Mouse (Mus musculus) cerebellum, adult 2 months (tissue): Measurements from ENCODE around the gene Asic3. TPM values are rescaled to one million over a fixed set of nuclear protein-coding genes. Genes with fewer than 3 reads are reported as not detected.

Source experiments
- DNase-seq, 2 experiments: peaks; one replicate each; pipeline ENCODE4 v3.0.0; 2021
- H3K27ac ChIP-seq: fragments of 200-500 bp; 2 replicates; pipeline ENCODE4 v1.5.1; 2012; ENCODE audit warnings: low read length, control low read depth, inconsistent platforms; ENCODE audit not compliant: insufficient read depth
- H3K27me3 ChIP-seq: fragments of 200-500 bp; 2 replicates; pipeline ENCODE4 v1.6.1; 2012; ENCODE audit warnings: inconsistent platforms, mild to moderate bottlenecking, low read length, moderate library complexity; ENCODE audit not compliant: control insufficient read depth, insufficient read depth
- H3K4me1 ChIP-seq: fragments of 200-500 bp; 2 replicates; pipeline ENCODE4 v1.6.1; 2011; ENCODE audit warnings: low read length; ENCODE audit not compliant: control insufficient read depth, insufficient read depth
- H3K4me3 ChIP-seq: fragments of 200-500 bp; replicated peaks from 2 replicates; pipeline ENCODE3; 2011; ENCODE audit warnings: mild to moderate bottlenecking, low read depth, low read length, control low read depth; ENCODE audit not compliant: insufficient read depth
- CTCF ChIP-seq: fragments of 200-500 bp; IDR thresholded peaks from 2 replicates; pipeline ENCODE4 v1.5.1; 2011; ENCODE audit warnings: low read depth, mild to moderate bottlenecking, control low read depth, low read length, moderate library complexity, borderline replicate concordance; ENCODE audit not compliant: insufficient read depth
- POLR2A ChIP-seq: fragments of 200-500 bp; IDR thresholded peaks from 2 replicates; pipeline ENCODE4 v1.6.1; 2011; ENCODE audit warnings: low read length, control low read depth, borderline replicate concordance; ENCODE audit not compliant: insufficient read depth
- WGBS: fragments of 180-500 bp; shearing (Covaris S2); methylation state at CpG from one replicate; pipeline ENCODE4 v1.1.7; 2018; 5-methylcytosine and 5-hydroxymethylcytosine counted together
- polyA plus RNA-seq: library from polyadenylated mRNA; depleted of rRNA; stranded (reverse); fragments of >200 nt; gene quantifications from 2 replicates; pipeline ENCODE4 v1.2.3, GENCODE M21; 2012; rRNA removed

Gene Asic3
- 0.74 and 0.87 TPM in 2 replicates for polyA plus RNA-seq

- H3K27ac ChIP-seq = no peak within 1 kb of the TSS
- 55% methylated on average over 11 of the region's 11 CpGs for WGBS
Measured at GRCm38 (mm10) chr5:24413042-24413693, at the start of gene Asic3. TSS of gene Asic3 (plus strand) at chr5:24413392.

GRCm38 (mm10) chr5:24363467-24363866 is 49.7 kb upstream of the Asic3 start:
- no peaks in the 10 kb centered on the region for H3K4me1 ChIP-seq
- no peaks in the 10 kb centered on the region for H3K27me3 ChIP-seq
- no peak overlapping the region for H3K27ac ChIP-seq
- no peak overlapping the region for H3K4me3 ChIP-seq
- TF ChIP-seq CTCF = no peak
- TF ChIP-seq POLR2A = no peak
- WGBS = 79% methylated on average over 2 of the region's 2 CpGs
- no peak for DNase-seq

More at GRCm38 (mm10) chr5:24413042-24413693, at the start of gene Asic3:
- Histone ChIP-seq H3K4me3 (no peak within 1 kb of the TSS), H3K4me1 (peaks cover 13% of the 10 kb centered on the region), H3K27me3 (no peaks in the 10 kb centered on the region)
- no peak for TF ChIP-seq CTCF
- TF ChIP-seq POLR2A = no peak
- no peak for DNase-seq

- no peak overlapping the region for H3K27ac ChIP-seq
- 74% methylated on average over 3 of the region's 3 CpGs for WGBS
- H3K4me3 ChIP-seq = no peak overlapping the region
- TF ChIP-seq CTCF (no peak), POLR2A (no peak)
- H3K4me1 ChIP-seq = no peaks in the 10 kb centered on the region
- DNase-seq = no peak
- no peaks in the 10 kb centered on the region for H3K27me3 ChIP-seq
Measured at GRCm38 (mm10) chr5:24364061-24364460, 49.1 kb upstream of the Asic3 start.

GRCm38 (mm10) chr5:24364508-24364907 is 48.7 kb upstream of the Asic3 start, which contains the start of gene Nos3:
TSS of gene Nos3 (plus strand) at chr5:24364810.
- no peak within 1 kb of the TSS for H3K4me3 ChIP-seq
- H3K27me3 ChIP-seq = no peaks in the 10 kb centered on the region
- H3K4me1 ChIP-seq = no peaks in the 10 kb centered on the region
- no peak for DNase-seq
- H3K27ac ChIP-seq = no peak within 1 kb of the TSS
- TF ChIP-seq CTCF (no peak), POLR2A (no peak)
- 59% methylated on average over 12 of the region's 12 CpGs for WGBS

- no peaks in the 10 kb centered on the region for H3K27me3 ChIP-seq
- H3K4me3 ChIP-seq = no peak overlapping the region
- DNase-seq = no peak
- no peak overlapping the region for H3K27ac ChIP-seq
- TF ChIP-seq POLR2A (no peak), CTCF (no peak)
- no peaks in the 10 kb centered on the region; the same call in 1 of the 2 replicates for H3K4me1 ChIP-seq
- WGBS = 70% methylated on average over 10 of the region's 10 CpGs
Measured at GRCm38 (mm10) chr5:24364963-24365362, 48.2 kb upstream of the Asic3 start.

- TF ChIP-seq POLR2A (no peak), CTCF (no peak)
- WGBS = 57% methylated on average over 5 of the region's 5 CpGs
- H3K4me3 ChIP-seq = no peak overlapping the region
- DNase-seq = no peak
- no peak overlapping the region for H3K27ac ChIP-seq
- no peaks in the 10 kb centered on the region; the same call in 1 of the 2 replicates for H3K4me1 ChIP-seq
- H3K27me3 ChIP-seq = no peaks in the 10 kb centered on the region
Measured at GRCm38 (mm10) chr5:24365528-24365927, 47.7 kb upstream of the Asic3 start.

GRCm38 (mm10) chr5:24366426-24366825 is 46.8 kb upstream of the Asic3 start:
- H3K4me1 ChIP-seq = no peaks in the 10 kb centered on the region; the same call in 1 of the 2 replicates
- WGBS = 84% methylated on average over 9 of the region's 9 CpGs
- DNase-seq = no peak
- TF ChIP-seq CTCF (no peak), POLR2A (no peak)
- H3K27me3 ChIP-seq = no peaks in the 10 kb centered on the region
- H3K27ac ChIP-seq = no peak overlapping the region
- H3K4me3 ChIP-seq = no peak overlapping the region

GRCm38 (mm10) chr5:24369767-24370166 is 43.4 kb upstream of the Asic3 start:
- DNase-seq = no peak
- H3K4me1 ChIP-seq = no peaks in the 10 kb centered on the region; the same call in 1 of the 2 replicates
- H3K4me3 ChIP-seq = no peak overlapping the region
- no peaks in the 10 kb centered on the region for H3K27me3 ChIP-seq
- H3K27ac ChIP-seq = no peak overlapping the region
- 76% methylated on average over 9 of the region's 9 CpGs for WGBS
- TF ChIP-seq CTCF (no peak), POLR2A (no peak)
